Mouse (Mus musculus) kidney, adult 2 months (tissue): ENCODE results near the gene Eps15. TPM values are rescaled to one million over a fixed set of nuclear protein-coding genes. Genes with fewer than 3 reads are reported as not detected.
"Not testable (repeated sequence)": the region's sequence is repeated elsewhere in the genome, so short reads cannot be mapped to it uniquely, and the experiment has no call there.

ENCODE experiments used
- DNase-seq: peaks from one replicate; pipeline ENCODE4 v3.0.0; 2021
- H3K27ac ChIP-seq: fragments of 200-500 bp; 2 replicates; pipeline ENCODE4 v1.5.1; 2012; ENCODE audit warnings: low read depth, low read length, control low read depth, inconsistent platforms; ENCODE audit not compliant: insufficient read depth
- H3K27me3 ChIP-seq: fragments of 200-500 bp; replicated peaks from 2 replicates; pipeline ENCODE4 v1.6.1; 2012; ENCODE audit warnings: mild to moderate bottlenecking, moderate library complexity, low read length, inconsistent platforms; ENCODE audit not compliant: control insufficient read depth, insufficient read depth
- H3K36me3 ChIP-seq: fragments of 200-500 bp; 2 replicates; pipeline ENCODE4 v1.6.1; 2012; ENCODE audit warnings: mild to moderate bottlenecking, moderate library complexity, low read length, inconsistent platforms; ENCODE audit not compliant: control insufficient read depth, insufficient read depth
- H3K4me1 ChIP-seq: fragments of 200-500 bp; 2 replicates; pipeline ENCODE4 v1.6.1; 2011; ENCODE audit warnings: low read length; ENCODE audit not compliant: control insufficient read depth, insufficient read depth
- H3K4me3 ChIP-seq: fragments of 200-500 bp; 2 replicates; pipeline ENCODE4 v1.5.1; 2011; ENCODE audit warnings: mild to moderate bottlenecking, low read depth, low read length, control low read depth; ENCODE audit not compliant: insufficient read depth
- CTCF ChIP-seq: fragments of 200-500 bp; conservative IDR thresholded peaks from 2 replicates; pipeline ENCODE4 v1.5.1; 2011; ENCODE audit warnings: low read depth, mild to moderate bottlenecking, control low read depth, low read length, moderate library complexity, mixed read lengths; ENCODE audit not compliant: insufficient read depth, insufficient read length
- POLR2A ChIP-seq: fragments of 200-500 bp; IDR thresholded peaks from one replicate; pipeline ENCODE4 v1.6.1; 2011; ENCODE audit warnings: low read depth, low read length, control low read depth
- WGBS: fragments of 180-500 bp; shearing (Covaris S2); methylation state at CpG from one replicate; pipeline ENCODE4 v1.1.7; 2018; 5-methylcytosine and 5-hydroxymethylcytosine counted together
- polyA plus RNA-seq: library from polyadenylated mRNA; depleted of rRNA; stranded (reverse); fragments of >200 nt; gene quantifications from 2 replicates; pipeline ENCODE4 v1.2.3, GENCODE M21; 2012

The Eps15 gene
- polyA plus RNA-seq, 1 experiment, result 19.3 TPM

- DNase-seq, result no peak
- 0 out of 2 replicates have a peak, but pooled peaks have one; percentile 10 for TF ChIP-seq CTCF
- TF ChIP-seq POLR2A, result no peak
- Histone ChIP-seq H3K4me3 (no peak overlapping the region), H3K4me1 (no peaks in the 10 kb centered on the region), H3K27ac (no peak overlapping the region), H3K27me3 (no peaks in the 10 kb centered on the region), H3K36me3 (no peaks in the 10 kb centered on the region)
- 79% methylated on average over 5 of the region's 5 CpGs for WGBS
Measured at GRCm38 (mm10) chr4:109401176-109401689, 121.2 kb downstream of the Eps15 start.

GRCm38 (mm10) chr4:109404908-109405307, 124.8 kb downstream of the Eps15 start:
- H3K27ac ChIP-seq, H3K4me1 ChIP-seq, H3K4me3 ChIP-seq, DNase-seq, H3K36me3 ChIP-seq, H3K27me3 ChIP-seq: not testable (repeated sequence)
- 96% methylated on average over 3 of the region's 3 CpGs for WGBS

GRCm38 (mm10) chr4:109405415-109405814, 125.3 kb downstream of the Eps15 start:
- 65% methylated on average over 8 of the region's 8 CpGs for WGBS

GRCm38 (mm10) chr4:109406054-109406485, 126.0 kb downstream of the Eps15 start:
- peak; percentile 81 for DNase-seq
- Histone ChIP-seq H3K4me3 (peak overlapping the region; percentile 56; the same call in 1 of the 2 replicates), H3K4me1 (no peaks in the 10 kb centered on the region), H3K27me3 (no peaks in the 10 kb centered on the region), H3K36me3 (no peaks in the 10 kb centered on the region), H3K27ac (no peak overlapping the region)
- 15% methylated on average over 3 of the region's 3 CpGs for WGBS
- no peak for TF ChIP-seq CTCF
- no peak for TF ChIP-seq POLR2A

More at GRCm38 (mm10) chr4:109405415-109405814, 125.3 kb downstream of the Eps15 start:
- Histone ChIP-seq H3K4me3 (no peak overlapping the region), H3K27me3 (no peaks in the 10 kb centered on the region), H3K36me3 (no peaks in the 10 kb centered on the region), H3K27ac (no peak overlapping the region), H3K4me1 (no peaks in the 10 kb centered on the region)
- no peak for DNase-seq
- no peak for TF ChIP-seq CTCF
- no peak for TF ChIP-seq POLR2A

- TF ChIP-seq POLR2A (no peak), CTCF (no peak)
- peak; percentile 47 for DNase-seq
- 3% methylated on average over 56 of the region's 56 CpGs for WGBS
- H3K27me3 ChIP-seq, result no peaks in the 10 kb centered on the region
- H3K4me3 ChIP-seq, result peak within 1 kb of the TSS; percentile 56
- no peaks in the 10 kb centered on the region for H3K4me1 ChIP-seq
- no peaks in the 10 kb centered on the region for H3K36me3 ChIP-seq
- H3K27ac ChIP-seq, result no peak within 1 kb of the TSS
Measured at GRCm38 (mm10) chr4:109406486-109407175, 126.6 kb downstream of the Eps15 start, which contains the start of gene Ttc39a. Gene Ttc39a (plus strand): TSS chr4:109406623.

- 10% methylated on average over 24 of the region's 24 CpGs for WGBS
- H3K36me3 ChIP-seq, result no peaks in the 10 kb centered on the region
- TF ChIP-seq POLR2A, result no peak
- TF ChIP-seq CTCF, result no peak
- no peak overlapping the region for H3K27ac ChIP-seq
- H3K27me3 ChIP-seq, result no peaks in the 10 kb centered on the region
- DNase-seq, result no peak
- H3K4me3 ChIP-seq, result peak overlapping the region; percentile 56; the same call in 1 of the 2 replicates
- no peaks in the 10 kb centered on the region for H3K4me1 ChIP-seq
Measured at GRCm38 (mm10) chr4:109407176-109407520, 127.1 kb downstream of the Eps15 start.

GRCm38 (mm10) chr4:109407701-109408485, 127.8 kb downstream of the Eps15 start:
- TF ChIP-seq CTCF (no peak), POLR2A (no peak)
- 88% methylated on average over 9 of the region's 9 CpGs for WGBS
- Histone ChIP-seq H3K27me3 (no peaks in the 10 kb centered on the region), H3K36me3 (no peaks in the 10 kb centered on the region), H3K4me3 (no peak overlapping the region), H3K4me1 (no peaks in the 10 kb centered on the region), H3K27ac (no peak overlapping the region)
- DNase-seq, result no peak
